Mouse (Mus musculus) hindbrain, embryonic 10.5 days (tissue): ENCODE data around the gene Mettl3. TPM values are rescaled to one million over a fixed set of nuclear protein-coding genes. Genes with fewer than 3 reads are reported as not detected.
"Not testable (repeated sequence)": the region's sequence is repeated elsewhere in the genome, so short reads cannot be mapped to it uniquely, and the experiment has no call there.

Experiments
- DNase-seq: peaks from one replicate; pipeline ENCODE4 v3.0.0-alpha.2; 2017; ENCODE audit warnings: low spot score
- H3K27ac ChIP-seq: fragments of 300-500 bp; sonication (generic); 2 replicates; pipeline ENCODE4 v1.5.1; 2016; ENCODE audit warnings: mild to moderate bottlenecking, moderate library complexity
- H3K27me3 ChIP-seq: fragments of 300-500 bp; sonication (generic); 2 replicates; pipeline ENCODE4 v1.6.1; 2016; ENCODE audit warnings: mild to moderate bottlenecking; ENCODE audit not compliant: poor library complexity, insufficient read depth, severe bottlenecking
- H3K36me3 ChIP-seq: fragments of 300-500 bp; sonication (generic); 2 replicates; pipeline ENCODE4 v1.6.1; 2016; ENCODE audit warnings: mild to moderate bottlenecking, moderate library complexity
- H3K4me1 ChIP-seq: fragments of 300-500 bp; sonication (generic); replicated peaks from 2 replicates; pipeline ENCODE4 v1.6.1; 2016; ENCODE audit warnings: mild to moderate bottlenecking
- H3K4me3 ChIP-seq: fragments of 300-500 bp; sonication (generic); 2 replicates; pipeline ENCODE4 v1.5.1; 2016; ENCODE audit warnings: mild to moderate bottlenecking, moderate library complexity
- H3K9me3 ChIP-seq: fragments of 300-500 bp; sonication (generic); 2 replicates; pipeline ENCODE4 v1.6.1; 2016; ENCODE audit warnings: mild to moderate bottlenecking, moderate library complexity
- WGBS: fragments of 180-500 bp; shearing (Covaris S2); methylation state at CpG from one replicate; pipeline ENCODE4 v1.1.7; 2016; 5-methylcytosine and 5-hydroxymethylcytosine counted together
- polyA plus RNA-seq: library from polyadenylated mRNA; unstranded; fragments of >200 nt; fragmentation: Nextera tagmentation; extraction: Ambion mirVana; gene quantifications from 2 replicates; pipeline ENCODE4 v1.2.1, GENCODE M21; 2016

The Mettl3 gene
- polyA plus RNA-seq, 1 experiment from 2014 or later = 57.7 TPM

DNA sequence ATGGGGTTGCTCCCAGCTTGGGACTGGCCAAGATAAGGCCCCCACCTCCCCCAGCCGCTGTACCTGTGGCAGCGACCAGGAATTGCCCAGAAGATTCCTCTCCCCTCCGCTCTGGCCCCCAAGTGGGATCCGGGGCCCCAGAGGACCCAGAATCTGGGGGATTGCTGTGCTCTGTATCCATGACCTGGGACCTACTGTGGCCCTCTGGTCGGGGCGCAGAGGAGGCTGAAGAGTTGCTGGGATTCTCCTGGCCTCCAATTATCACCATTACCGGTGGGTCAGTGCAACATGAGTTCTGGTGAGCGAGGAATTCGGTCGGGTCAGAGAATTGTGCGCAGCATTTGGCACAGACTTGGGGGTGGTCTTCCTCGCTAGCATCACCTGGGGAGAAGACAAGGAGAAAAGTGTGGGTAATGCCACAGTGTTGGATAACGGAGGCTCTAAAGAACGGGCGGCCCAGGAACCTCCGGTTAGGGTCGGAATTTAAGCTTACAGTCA, 10.4 kb upstream of the Mettl3 start:
- no peaks in the 10 kb centered on the region for H3K27me3 ChIP-seq
- peaks cover 60% of the 10 kb centered on the region for H3K4me1 ChIP-seq
- H3K36me3 ChIP-seq = peaks cover 58% of the 10 kb centered on the region
- H3K27ac ChIP-seq = peak overlapping the region; percentile 99
- 6% methylated on average over 17 of the region's 17 CpGs for WGBS
- DNase-seq = no peak
- peak overlapping the region; percentile 84 for H3K4me3 ChIP-seq
- peaks cover 10% of the 10 kb centered on the region; the same call in 1 of the 2 replicates for H3K9me3 ChIP-seq

DNA sequence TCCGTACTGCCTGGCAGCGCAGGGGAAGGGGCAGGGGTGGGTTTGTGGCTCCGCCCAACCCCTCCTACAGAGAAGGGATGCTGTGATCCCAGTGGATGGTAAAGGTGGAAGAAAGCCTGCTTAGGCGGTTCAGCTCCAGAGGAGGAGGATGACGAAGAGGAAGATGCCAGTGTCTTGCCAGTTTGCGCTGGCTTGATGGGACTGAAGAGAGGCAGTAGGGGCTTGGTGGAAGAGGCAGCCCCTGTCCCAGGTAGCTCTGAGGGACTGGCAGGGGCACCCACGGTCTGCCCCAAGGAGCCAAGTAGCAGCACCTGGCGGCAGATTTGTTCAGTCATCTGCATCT, 9.9 kb upstream of the Mettl3 start:
- Histone ChIP-seq H3K9me3 (peaks cover 10% of the 10 kb centered on the region; the same call in 1 of the 2 replicates), H3K4me1 (peaks cover 60% of the 10 kb centered on the region), H3K4me3 (peak overlapping the region; percentile 84), H3K27ac (peak overlapping the region; percentile 99), H3K36me3 (peaks cover 63% of the 10 kb centered on the region), H3K27me3 (no peaks in the 10 kb centered on the region)
- WGBS = 45% methylated on average over 8 of the region's 8 CpGs
- no peak for DNase-seq

DNA sequence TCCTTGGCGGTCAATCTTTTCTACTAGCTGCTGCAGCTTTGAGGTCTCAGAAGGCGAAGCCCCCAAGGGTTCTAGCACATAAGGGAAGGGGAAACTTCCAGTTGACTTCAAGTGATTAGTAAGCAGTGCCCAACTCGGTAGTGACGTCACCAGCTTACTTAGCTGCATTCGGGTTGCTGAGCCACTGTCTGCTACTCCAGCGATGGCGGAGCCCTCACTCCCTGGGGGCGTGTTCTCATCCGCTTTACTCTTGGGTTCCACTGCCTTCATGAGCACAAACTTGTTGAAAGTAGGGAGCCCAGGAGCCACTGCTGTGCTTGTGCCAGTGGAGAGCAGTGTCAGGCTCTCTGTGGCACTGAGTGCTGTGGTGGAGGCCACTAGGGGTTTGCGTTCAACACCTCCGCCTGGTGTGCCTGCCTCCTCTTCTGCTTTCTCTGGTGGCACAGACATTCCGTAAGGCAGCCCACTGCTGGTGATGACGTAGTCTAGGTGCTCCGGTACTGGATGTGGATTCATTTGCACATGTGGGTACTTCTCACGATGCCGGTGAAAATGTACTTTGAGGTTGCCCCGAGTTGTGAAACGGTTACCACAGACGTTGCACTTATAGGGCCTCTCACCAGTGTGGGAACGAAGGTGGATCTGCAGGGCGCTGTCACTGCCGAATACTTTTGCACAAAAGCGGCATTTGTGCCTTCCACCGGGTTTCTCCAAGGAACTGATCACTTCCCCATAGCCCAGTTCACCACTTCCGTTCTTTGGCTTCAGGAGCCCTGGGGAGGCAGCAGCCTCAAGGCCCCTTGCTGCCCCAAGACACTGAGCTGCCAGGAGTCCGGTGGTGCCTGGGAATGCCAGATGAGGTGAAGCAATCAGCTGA, 9.2 kb upstream of the Mettl3 start:
- Histone ChIP-seq H3K27ac (peak overlapping the region; percentile 99), H3K27me3 (no peaks in the 10 kb centered on the region), H3K4me1 (peaks cover 60% of the 10 kb centered on the region), H3K4me3 (peak overlapping the region; percentile 84), H3K36me3 (peaks cover 63% of the 10 kb centered on the region), H3K9me3 (peaks cover 10% of the 10 kb centered on the region; the same call in 1 of the 2 replicates)
- DNase-seq = no peak
- WGBS = 89% methylated on average over 26 of the region's 26 CpGs

DNA sequence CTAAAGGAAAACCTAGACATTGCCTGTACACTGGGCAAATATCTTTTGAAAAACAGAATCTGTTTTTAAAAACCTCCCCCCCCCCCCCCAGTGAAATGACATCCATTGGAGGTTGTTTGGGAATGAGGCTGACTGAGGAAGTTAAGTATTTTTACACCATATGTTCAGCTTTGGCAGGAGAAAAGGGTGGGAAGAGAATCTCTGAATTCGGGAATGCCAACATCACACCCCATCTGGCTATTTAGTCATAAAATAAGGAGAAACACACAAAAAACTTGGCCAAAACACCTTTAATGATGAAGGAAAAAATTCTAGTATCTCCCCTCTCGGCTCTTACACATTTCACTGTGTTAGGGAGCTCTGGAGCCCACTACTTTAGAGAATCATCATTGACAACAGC, 6.0 kb upstream of the Mettl3 start:
- Histone ChIP-seq H3K27ac (no peak overlapping the region), H3K9me3 (peaks cover 10% of the 10 kb centered on the region; the same call in 1 of the 2 replicates), H3K36me3 (peaks cover 74% of the 10 kb centered on the region), H3K4me3 (peak overlapping the region; percentile 84; the same call in 1 of the 2 replicates), H3K4me1 (peaks cover 48% of the 10 kb centered on the region), H3K27me3 (no peaks in the 10 kb centered on the region)
- no peak for DNase-seq
- WGBS = 87% methylated on average over 2 of the region's 2 CpGs

DNA sequence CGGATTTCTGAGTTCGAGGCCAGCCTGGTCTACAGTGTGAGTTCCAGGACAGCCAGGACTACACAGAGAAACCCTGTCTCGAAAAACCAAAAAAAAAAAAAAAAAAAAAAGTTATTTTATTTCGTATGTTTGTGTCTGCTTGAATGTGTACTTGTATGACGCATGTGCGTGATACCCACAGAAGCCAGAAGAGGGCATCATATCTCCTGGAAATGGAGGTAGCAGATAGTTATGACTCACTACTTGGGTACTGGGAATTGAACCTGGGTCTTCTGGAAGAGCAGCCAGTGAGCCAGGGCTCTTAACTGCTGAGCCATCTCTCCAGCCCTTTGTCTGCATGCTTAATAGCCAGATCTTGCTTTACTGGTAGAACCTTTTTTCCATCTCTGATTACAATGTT, 5.4 kb upstream of the Mettl3 start:
- WGBS = 92% methylated on average over 6 of the region's 6 CpGs
- H3K27ac ChIP-seq = not testable (repeated sequence)
- peaks cover 72% of the 10 kb centered on the region for H3K36me3 ChIP-seq

DNA sequence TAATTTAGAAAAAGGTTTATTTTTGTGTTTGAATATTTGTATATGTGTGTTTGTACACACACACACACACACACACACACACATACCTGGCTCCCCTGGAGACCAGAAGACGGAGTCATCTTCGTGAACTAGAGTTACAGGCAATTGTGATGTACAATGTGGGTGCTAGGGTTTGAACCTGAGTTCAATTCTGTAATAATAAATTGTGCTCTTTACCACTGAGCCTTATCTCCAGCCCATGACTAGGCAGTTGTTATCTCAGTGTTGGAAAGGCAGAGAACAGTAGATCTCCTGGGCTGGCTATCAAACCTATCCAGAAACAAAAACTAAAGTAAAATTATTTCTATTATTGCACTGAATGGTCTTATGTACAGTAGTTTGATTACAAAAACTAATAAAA, 1.2 kb upstream of the Mettl3 start:
- Histone ChIP-seq H3K27me3 (no peaks in the 10 kb centered on the region), H3K36me3 (peaks cover 30% of the 10 kb centered on the region), H3K9me3 (peaks cover 4% of the 10 kb centered on the region; the same call in 1 of the 2 replicates), H3K4me3 (no peak overlapping the region), H3K4me1 (peaks cover 7% of the 10 kb centered on the region), H3K27ac (no peak overlapping the region)
- whole genome bisulfite sequencing = 95% methylated on average over 2 of the region's 2 CpGs
- DNase-seq = no peak

More for the DNA sequence above, 5.4 kb upstream of the Mettl3 start:
- H3K4me3 ChIP-seq, H3K9me3 ChIP-seq, DNase-seq, H3K27me3 ChIP-seq: not testable (repeated sequence)
- H3K4me1 ChIP-seq = peaks cover 42% of the 10 kb centered on the region

DNA sequence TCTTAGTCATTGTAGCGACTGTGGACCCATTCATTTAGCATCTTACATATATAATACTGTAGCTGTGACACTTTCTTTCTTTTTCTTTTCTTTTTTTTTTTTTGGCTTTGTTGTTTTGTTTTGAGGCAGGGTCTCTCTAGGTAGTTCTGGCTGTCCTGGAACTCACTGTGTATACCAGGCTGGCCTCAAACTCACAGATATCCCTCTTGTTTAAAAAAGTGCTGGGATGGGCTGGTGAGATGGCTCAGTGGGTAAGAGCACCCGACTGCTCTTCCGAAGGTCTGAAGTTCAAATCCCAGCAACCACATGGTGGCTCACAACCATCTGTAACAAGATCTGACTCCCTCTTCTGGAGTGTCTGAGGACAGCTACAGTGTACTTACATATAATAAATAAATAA, 1.4 kb downstream of the Mettl3 start:
- H3K27ac ChIP-seq, DNase-seq, H3K9me3 ChIP-seq, H3K4me1 ChIP-seq, H3K27me3 ChIP-seq: not testable (repeated sequence)
- H3K36me3 ChIP-seq = peaks cover 27% of the 10 kb centered on the region
- 88% methylated on average over 3 of the region's 3 CpGs for WGBS
- 0 out of 2 replicates have a peak overlapping the region, but pooled peaks have one; percentile 81 for H3K4me3 ChIP-seq

DNA sequence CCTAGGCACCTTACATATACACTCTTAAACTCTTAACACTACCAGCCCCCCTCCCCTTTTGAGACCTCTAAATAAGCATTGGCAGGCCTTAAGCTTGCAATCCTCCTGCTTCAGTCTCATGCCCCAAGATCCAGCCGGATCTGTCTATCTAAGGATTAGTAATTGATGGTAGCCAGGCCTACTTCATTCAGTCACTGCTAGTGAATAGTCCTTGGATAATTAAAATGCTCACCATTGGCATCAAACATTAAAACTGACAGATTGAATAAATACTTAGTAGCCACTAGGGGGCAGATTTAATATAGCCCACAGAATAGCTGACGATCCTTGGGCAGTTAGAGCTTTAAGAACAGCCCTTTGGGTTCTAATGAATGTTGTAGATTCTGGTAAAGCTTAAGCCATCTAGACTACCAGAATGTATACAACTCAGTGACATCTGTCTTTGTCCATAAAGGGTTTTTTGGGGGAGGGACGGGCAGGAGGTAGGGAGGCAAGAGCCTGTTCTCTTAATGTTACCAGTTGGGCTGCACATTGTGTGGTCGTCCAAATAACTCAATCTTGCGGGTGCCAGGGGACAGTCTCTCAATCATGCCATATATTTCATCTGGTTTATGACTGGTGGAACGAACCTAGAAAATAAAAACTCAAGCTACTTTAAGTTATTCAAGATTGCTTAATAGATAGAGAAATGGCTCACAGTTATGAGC, 9.2 kb downstream of the Mettl3 start:
- WGBS = 79% methylated on average over 6 of the region's 6 CpGs
- DNase-seq = no peak
- H3K9me3 ChIP-seq = no peaks in the 10 kb centered on the region
- H3K4me1 ChIP-seq = no peaks in the 10 kb centered on the region
- no peaks in the 10 kb centered on the region for H3K27me3 ChIP-seq
- no peak overlapping the region for H3K4me3 ChIP-seq
- no peak overlapping the region for H3K27ac ChIP-seq
- peaks cover 100% of the 10 kb centered on the region for H3K36me3 ChIP-seq

DNA sequence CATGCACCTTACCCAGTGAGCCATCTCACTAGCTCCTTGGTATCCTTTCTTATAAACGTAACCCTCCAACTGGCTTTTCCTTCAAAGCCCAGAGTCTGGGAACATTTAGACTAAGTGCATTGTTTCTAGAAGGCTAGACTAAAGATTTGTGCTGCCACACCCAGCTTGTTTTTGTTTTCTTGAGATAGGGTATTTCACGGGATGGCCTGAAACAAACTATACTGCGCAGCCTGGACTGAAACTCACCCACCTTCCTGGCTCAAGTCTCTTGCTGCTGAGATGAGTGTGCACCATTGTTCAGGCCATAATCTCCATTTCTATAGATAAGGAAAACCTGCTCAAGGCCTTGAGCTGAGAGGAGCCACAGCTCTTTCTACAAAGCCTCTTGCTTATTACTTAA, 20.7 kb downstream of the Mettl3 start:
- no peak overlapping the region for H3K27ac ChIP-seq
- whole genome bisulfite sequencing = 91% methylated on average over 3 of the region's 3 CpGs
- no peak overlapping the region for H3K4me3 ChIP-seq
- peaks cover 44% of the 10 kb centered on the region for H3K36me3 ChIP-seq
- no peaks in the 10 kb centered on the region for H3K9me3 ChIP-seq
- H3K27me3 ChIP-seq = no peaks in the 10 kb centered on the region
- H3K4me1 ChIP-seq = peaks cover 9% of the 10 kb centered on the region
- no peak for DNase-seq

DNA sequence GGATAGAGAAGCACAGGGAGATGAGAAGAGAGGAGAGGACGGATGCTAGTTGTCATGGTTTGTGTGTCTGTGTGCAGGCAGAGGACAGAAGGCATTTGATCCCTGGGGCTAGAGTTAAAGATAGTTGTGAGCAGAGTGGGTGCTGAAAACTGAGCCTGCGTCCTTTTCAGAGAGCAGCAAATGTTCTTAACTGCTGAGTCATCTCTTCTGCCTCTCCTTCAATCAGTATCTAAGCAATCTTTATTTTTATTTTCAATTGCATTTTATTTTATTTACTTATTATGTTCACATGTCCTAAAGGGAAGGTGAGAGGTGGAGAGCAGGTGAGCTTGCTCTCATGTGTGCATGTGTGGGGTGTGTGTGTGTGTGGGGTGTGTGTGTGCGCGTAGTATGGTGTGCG, 21.3 kb downstream of the Mettl3 start:
- Histone ChIP-seq H3K36me3 (peaks cover 38% of the 10 kb centered on the region), H3K27ac (no peak overlapping the region), H3K9me3 (no peaks in the 10 kb centered on the region), H3K4me3 (no peak overlapping the region), H3K4me1 (peaks cover 10% of the 10 kb centered on the region), H3K27me3 (no peaks in the 10 kb centered on the region)
- no peak for DNase-seq
- 96% methylated on average over 5 of the region's 5 CpGs for WGBS

DNA sequence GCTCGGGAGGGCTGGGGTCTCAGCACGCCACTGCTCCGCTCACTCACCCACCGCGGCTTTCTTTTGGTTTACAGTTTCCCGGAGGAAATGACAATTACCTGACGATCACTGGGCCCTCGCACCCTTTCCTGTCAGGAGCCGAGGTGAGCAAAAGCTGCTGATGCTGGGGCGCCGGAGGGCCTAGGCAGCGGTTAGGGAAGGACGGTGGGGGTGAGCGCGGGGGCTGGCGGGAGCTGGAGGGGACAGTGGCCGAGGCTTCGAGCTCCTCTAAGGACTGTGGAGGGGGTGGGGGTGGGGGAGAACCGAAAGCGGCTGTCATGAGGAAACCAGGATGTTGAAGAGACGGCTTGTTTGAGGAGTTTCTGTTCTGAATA, 25.2 kb downstream of the Mettl3 start:
- Histone ChIP-seq H3K27ac (peak overlapping the region; percentile 89), H3K27me3 (no peaks in the 10 kb centered on the region), H3K9me3 (no peaks in the 10 kb centered on the region), H3K36me3 (peaks cover 11% of the 10 kb centered on the region), H3K4me3 (peak overlapping the region; percentile 95), H3K4me1 (peaks cover 18% of the 10 kb centered on the region)
- under 1% methylated on average over 21 of the region's 21 CpGs for WGBS
- no peak for DNase-seq

DNA sequence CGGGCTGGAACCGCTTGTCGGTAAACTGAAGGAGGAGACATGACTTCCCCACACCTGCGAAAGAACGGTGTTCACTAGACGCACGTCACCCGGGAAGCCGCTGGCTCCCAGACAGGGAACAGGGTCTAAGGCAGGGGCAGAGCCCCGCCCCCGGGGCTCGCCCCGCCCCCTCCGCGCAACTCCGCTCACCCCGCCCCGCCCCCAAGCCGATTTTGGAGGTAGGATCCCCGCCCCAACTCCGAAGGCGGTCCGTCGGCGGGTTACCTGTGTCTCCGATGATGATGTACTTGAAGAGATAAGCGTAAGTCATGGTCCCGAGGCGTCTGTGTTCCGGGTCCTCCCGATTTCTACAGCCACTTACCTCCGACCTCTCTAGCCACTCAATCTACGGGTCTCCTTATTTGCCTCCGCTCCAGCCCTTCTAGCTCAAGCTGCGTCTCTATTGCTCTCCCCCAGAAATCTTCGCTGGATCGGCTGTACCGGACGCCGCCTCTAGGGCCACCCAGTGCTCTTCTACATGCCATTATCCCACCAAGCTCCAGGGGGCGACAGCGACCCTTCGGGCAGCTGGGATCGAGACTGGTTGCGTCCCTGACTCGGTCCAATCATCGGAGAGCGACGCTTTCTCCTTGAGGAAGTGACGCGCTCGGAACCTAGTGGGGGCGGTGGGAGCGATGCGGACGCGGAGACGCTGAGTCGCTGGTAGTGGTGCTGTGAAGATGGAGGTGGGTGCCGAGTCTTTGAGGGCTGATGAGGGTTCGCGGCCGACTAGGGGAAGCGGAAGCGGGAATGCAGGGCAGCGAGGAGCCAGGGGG, 25.8 kb downstream of the Mettl3 start, which contains the start of the genes Tox4 and Rab2b:
Gene Tox4, plus strand, starts transcription at position 215 of the 815 bp plus-strand sequence.
Gene Rab2b, minus strand, starts transcription at position 614 of the 815 bp plus-strand sequence.
- H3K27me3 ChIP-seq = no peaks in the 10 kb centered on the region
- DNase-seq = peak; percentile 99
- peak within 1 kb of the TSS; percentile 89 for H3K27ac ChIP-seq
- peaks cover 18% of the 10 kb centered on the region for H3K4me1 ChIP-seq
- H3K36me3 ChIP-seq = peaks cover 17% of the 10 kb centered on the region
- H3K9me3 ChIP-seq = no peaks in the 10 kb centered on the region
- H3K4me3 ChIP-seq = peak within 1 kb of the TSS; percentile 95
- WGBS = under 1% methylated on average over 66 of the region's 66 CpGs
